Mouse (Mus musculus) embryonic facial prominence, embryonic 13.5 days (tissue): ENCODE data around the gene Kcnj8. TPM values are rescaled to one million over a fixed set of nuclear protein-coding genes. Genes with fewer than 3 reads are reported as not detected.

ENCODE experiments used
- ATAC-seq: fragments of 200-750 bp; cut with Nextera tagmentation; 2 replicates; pipeline ENCODE4 v1.8.0; 2017; ENCODE audit warnings: low read depth; ENCODE audit not compliant: insufficient number of reproducible peaks, insufficient read depth, low FRiP score, low TSS enrichment
- H3K27ac ChIP-seq: fragments of 300-500 bp; sonication (generic); 2 replicates; pipeline ENCODE4 v1.5.1; 2015; ENCODE audit warnings: moderate library complexity, mild to moderate bottlenecking, inconsistent platforms
- H3K27me3 ChIP-seq: fragments of 300-500 bp; sonication (generic); 2 replicates; pipeline ENCODE4 v1.6.1; 2015; ENCODE audit warnings: mild to moderate bottlenecking, inconsistent platforms
- H3K36me3 ChIP-seq: fragments of 300-500 bp; sonication (generic); 2 replicates; pipeline ENCODE4 v1.6.1; 2015; ENCODE audit warnings: mild to moderate bottlenecking, inconsistent platforms
- H3K4me1 ChIP-seq: fragments of 300-500 bp; sonication (generic); 2 replicates; pipeline ENCODE4 v1.6.1; 2015; ENCODE audit warnings: inconsistent platforms
- H3K4me2 ChIP-seq: fragments of 300-500 bp; sonication (generic); 2 replicates; pipeline ENCODE4 v1.6.1; 2015; ENCODE audit warnings: moderate library complexity, mild to moderate bottlenecking, inconsistent platforms
- H3K4me3 ChIP-seq: fragments of 300-500 bp; sonication (generic); 2 replicates; pipeline ENCODE4 v1.5.1; 2015; ENCODE audit warnings: mild to moderate bottlenecking, inconsistent platforms
- H3K9ac ChIP-seq: fragments of 300-500 bp; sonication (generic); 2 replicates; pipeline ENCODE4 v1.6.1; 2015; ENCODE audit warnings: mild to moderate bottlenecking, inconsistent platforms
- H3K9me3 ChIP-seq: fragments of 300-500 bp; sonication (generic); 2 replicates; pipeline ENCODE4 v1.6.1; 2016; ENCODE audit warnings: inconsistent platforms
- WGBS: fragments of 180-500 bp; shearing (Covaris S2); methylation state at CpG from one replicate; pipeline ENCODE4 v1.1.7; 2015; ENCODE audit warnings: mixed read lengths; 5-methylcytosine and 5-hydroxymethylcytosine counted together
- polyA plus RNA-seq: library from polyadenylated mRNA; unstranded; fragments of >200 nt; fragmentation: Nextera tagmentation; extraction: Ambion mirVana; gene quantifications from 2 replicates; pipeline ENCODE4 v1.2.1, GENCODE M21; 2015

The Kcnj8 gene
- polyA plus RNA-seq = 3.9 and 6.7 TPM in 2 replicates

DNA sequence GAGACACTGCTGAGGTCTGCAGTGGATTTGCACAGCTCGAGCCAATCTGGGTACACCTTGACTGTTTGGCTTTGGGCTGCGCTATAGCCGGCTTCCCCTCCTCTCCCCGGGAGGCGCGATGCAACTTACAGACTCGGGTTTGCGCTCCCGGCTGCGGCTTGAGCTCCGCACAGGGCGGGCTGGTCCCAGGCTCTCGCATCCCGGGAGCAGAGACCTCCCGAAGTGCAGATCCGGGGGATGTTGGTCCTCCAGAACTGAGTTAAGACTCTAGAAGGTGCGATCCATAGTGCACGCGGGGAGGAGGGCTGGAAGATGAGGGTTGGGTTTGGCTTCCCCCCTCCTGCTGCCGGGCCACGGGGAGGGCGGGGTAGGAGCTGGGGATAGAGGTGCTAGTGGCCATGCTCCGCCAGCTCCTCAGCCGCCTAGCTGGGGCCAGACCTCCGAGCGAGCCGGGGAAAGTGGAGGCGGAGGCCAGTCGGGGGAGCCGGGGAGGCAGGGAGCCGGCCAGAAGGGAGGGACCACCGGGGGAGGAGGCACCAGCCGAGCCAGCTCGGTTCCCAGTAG lies at the start of gene Kcnj8:
Kcnj8 (minus strand) TSS at position 560 of the 564 bp plus-strand sequence.
- H3K9ac ChIP-seq = peak within 1 kb of the TSS; percentile 69
- peak within 1 kb of the TSS; percentile 51 for H3K4me3 ChIP-seq
- H3K27ac ChIP-seq = no peak within 1 kb of the TSS
- peak; percentile 84 for ATAC-seq
- H3K4me2 ChIP-seq = peak within 1 kb of the TSS; percentile 92
- 0 out of 2 replicates have a peak, but pooled peaks cover under 1% of the 10 kb centered on the region for H3K9me3 ChIP-seq
- H3K36me3 ChIP-seq = no peaks in the 10 kb centered on the region
- peaks cover 15% of the 10 kb centered on the region for H3K4me1 ChIP-seq
- under 1% methylated on average over 34 of the region's 34 CpGs for WGBS
- peaks cover 65% of the 10 kb centered on the region for H3K27me3 ChIP-seq

DNA sequence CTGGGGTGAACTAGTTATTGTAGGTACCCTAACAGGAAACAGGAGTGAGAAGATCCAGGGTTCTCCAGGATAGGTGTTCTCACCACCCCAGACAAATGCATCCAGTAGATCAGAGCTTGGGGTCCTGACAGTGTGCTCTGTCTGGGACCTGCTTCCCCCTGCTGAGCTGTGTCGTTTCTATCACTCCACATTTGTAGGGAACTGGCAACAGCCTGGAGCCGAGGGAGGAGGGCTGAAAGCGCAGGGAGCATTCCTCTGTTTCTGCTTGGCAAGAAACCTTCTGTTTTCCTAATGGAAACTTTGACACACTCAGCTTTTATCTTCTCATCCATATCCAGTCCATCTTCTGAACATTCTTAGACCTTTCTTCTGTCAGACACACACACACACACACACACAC lies 45.2 kb upstream of the Kcnj8 start:
- no peaks in the 10 kb centered on the region for H3K4me1 ChIP-seq
- H3K9ac ChIP-seq = no peak overlapping the region
- no peak overlapping the region for H3K4me2 ChIP-seq
- H3K36me3 ChIP-seq = no peaks in the 10 kb centered on the region
- ATAC-seq = no peak
- H3K9me3 ChIP-seq = no peaks in the 10 kb centered on the region
- no peak overlapping the region for H3K27ac ChIP-seq
- 31% methylated on average over 3 of the region's 3 CpGs for WGBS
- no peak overlapping the region for H3K4me3 ChIP-seq
- no peaks in the 10 kb centered on the region for H3K27me3 ChIP-seq

DNA sequence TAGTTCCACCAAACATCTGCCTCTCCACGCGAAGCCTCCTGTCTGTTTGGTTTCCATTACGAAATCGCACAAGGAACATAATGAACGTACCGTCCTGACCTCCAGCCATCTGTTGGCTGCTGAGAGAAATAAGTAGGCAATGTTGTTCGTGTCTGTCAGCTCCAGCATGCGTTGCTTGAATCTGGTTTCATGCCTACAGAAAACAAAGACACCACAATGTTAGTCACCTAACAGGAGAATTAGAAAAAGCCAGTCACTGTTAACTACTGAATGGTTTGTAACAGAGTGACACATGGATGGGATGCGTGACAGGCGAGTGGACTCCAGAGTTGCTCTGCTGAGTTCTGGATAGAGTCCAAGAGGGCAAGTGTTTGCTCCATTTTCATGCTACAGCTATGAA lies 42.9 kb upstream of the Kcnj8 start:
- H3K27ac ChIP-seq = no peak overlapping the region
- H3K9ac ChIP-seq = no peak overlapping the region
- no peaks in the 10 kb centered on the region for H3K36me3 ChIP-seq
- no peak overlapping the region for H3K4me3 ChIP-seq
- H3K27me3 ChIP-seq = no peaks in the 10 kb centered on the region
- no peak for ATAC-seq
- peaks cover 13% of the 10 kb centered on the region; the same call in 1 of the 2 replicates for H3K4me1 ChIP-seq
- WGBS = 73% methylated on average over 10 of the region's 10 CpGs
- H3K9me3 ChIP-seq = no peaks in the 10 kb centered on the region
- no peak overlapping the region for H3K4me2 ChIP-seq

DNA sequence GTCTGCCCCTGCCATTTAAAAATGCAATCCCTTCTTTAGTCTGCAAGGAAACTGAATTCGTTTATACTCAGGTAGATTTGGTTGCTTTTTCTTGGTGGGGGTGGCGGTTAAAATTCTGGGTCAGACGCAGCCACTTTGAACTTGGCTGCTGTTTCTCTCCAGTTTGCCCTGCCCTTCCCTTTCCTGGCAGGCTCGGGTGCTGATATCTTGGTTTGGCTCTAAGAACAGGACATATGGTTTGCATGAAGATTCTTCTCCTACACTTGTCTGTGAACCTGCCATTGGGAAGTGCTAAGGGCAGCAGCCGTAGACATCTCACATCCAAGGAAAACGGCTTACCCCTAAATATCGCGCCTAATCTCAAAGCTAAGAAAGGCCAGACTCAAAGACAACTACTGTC lies 41.0 kb upstream of the Kcnj8 start:
- no peaks in the 10 kb centered on the region for H3K36me3 ChIP-seq
- peaks cover 13% of the 10 kb centered on the region; the same call in 1 of the 2 replicates for H3K4me1 ChIP-seq
- H3K9me3 ChIP-seq = no peaks in the 10 kb centered on the region
- H3K9ac ChIP-seq = no peak overlapping the region
- no peak overlapping the region for H3K4me2 ChIP-seq
- ATAC-seq = no peak
- H3K4me3 ChIP-seq = no peak overlapping the region
- 80% methylated on average over 8 of the region's 8 CpGs for WGBS
- H3K27ac ChIP-seq = no peak overlapping the region
- H3K27me3 ChIP-seq = no peaks in the 10 kb centered on the region

DNA sequence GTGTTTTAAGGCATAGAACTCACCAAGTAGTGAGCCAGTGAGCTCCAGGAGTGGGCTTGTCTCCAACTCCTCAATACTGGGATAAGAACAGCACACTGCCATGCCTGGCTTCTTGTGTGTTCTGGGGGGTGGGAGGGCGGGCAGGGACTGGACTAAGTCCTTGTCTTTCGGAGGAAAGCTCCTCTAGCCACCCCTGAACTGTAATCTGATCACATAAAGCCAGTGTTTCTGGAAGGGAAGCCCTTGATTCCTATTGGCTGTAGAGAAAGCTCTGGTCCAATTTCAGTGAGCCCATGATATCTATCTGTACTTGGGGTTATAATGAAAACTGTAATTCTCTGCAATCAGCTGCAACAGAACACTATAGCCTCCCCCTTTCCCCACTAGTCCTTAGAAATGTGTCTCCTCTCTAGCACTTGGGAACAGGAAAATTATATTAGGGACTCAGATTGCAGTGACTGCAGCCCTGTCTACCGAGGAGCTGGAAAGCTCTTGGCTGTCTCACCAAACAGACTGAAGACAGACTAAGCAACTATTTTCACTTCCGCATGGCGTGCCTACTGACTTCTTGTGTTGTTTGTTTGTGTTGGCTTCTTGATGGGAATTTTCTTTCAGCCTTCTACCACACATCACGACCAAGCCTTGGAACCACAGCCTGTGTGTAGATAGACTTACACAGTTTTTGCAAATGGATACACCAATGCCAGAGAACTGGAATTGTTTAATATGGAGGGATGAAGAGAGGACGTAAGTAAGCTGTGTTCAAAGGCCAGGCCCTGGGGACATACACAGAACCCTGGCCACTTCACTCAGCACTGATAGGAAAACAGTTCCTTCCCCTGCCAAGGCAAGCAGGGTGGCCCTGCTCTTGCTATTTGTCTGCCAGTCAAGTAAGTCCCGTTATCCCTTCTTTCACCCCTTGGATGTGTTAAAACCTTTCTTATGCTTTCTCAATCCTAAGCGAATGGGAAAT lies 38.3 kb upstream of the Kcnj8 start:
- H3K4me2 ChIP-seq = no peak overlapping the region
- 39% methylated on average over 9 of the region's 9 CpGs for WGBS
- H3K27ac ChIP-seq = peak overlapping the region; percentile 62; the same call in 1 of the 2 replicates
- ATAC-seq = 0 out of 2 replicates have a peak, but pooled peaks have one; percentile 59
- H3K4me3 ChIP-seq = no peak overlapping the region
- peaks cover 13% of the 10 kb centered on the region; the same call in 1 of the 2 replicates for H3K4me1 ChIP-seq
- no peak overlapping the region for H3K9ac ChIP-seq
- no peaks in the 10 kb centered on the region for H3K27me3 ChIP-seq
- no peaks in the 10 kb centered on the region for H3K36me3 ChIP-seq
- H3K9me3 ChIP-seq = no peaks in the 10 kb centered on the region

DNA sequence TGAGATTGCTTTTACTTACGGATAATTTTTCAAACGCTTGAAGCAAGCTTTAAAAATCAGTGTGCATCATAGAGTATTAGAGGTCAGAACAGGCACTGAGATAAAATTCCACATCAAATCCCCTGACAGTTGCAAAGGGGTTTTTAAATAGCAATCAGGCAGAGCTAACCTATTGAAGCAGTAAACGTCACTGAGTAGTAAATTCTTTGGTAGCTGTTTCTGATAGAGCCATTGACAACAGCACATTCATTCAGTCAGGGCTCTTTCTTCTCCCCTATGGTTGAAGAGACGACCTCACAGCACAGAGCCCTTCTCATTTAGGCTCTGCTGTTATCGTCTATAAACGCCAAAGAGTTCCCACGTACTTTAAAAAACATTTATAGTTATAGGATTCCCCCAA lies 35.7 kb upstream of the Kcnj8 start:
- no peak for ATAC-seq
- no peaks in the 10 kb centered on the region for H3K9me3 ChIP-seq
- 62% methylated on average over 7 of the region's 7 CpGs for WGBS
- no peak overlapping the region for H3K4me3 ChIP-seq
- no peaks in the 10 kb centered on the region for H3K36me3 ChIP-seq
- no peak overlapping the region for H3K4me2 ChIP-seq
- H3K27me3 ChIP-seq = no peaks in the 10 kb centered on the region
- no peak overlapping the region for H3K27ac ChIP-seq
- H3K9ac ChIP-seq = no peak overlapping the region
- H3K4me1 ChIP-seq = peaks cover 13% of the 10 kb centered on the region; the same call in 1 of the 2 replicates

DNA sequence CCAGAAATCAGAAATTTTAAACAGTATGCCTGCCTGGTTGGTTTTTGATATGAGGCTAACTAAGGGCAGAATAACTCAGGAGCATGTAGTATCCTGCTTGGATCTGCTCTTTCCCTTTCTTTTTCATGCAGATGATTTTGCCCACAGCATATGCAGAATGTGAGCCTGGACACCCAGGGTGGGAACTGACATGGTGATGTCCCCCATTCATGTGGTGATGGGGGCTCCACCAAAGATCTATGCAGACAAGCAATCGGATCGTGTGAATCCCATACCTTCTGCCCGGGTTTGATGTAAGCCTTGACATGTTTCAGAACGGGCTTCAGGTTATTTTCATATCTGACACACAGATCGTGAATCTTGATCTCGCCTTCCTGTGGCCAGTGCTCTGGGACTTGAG lies 31.4 kb upstream of the Kcnj8 start:
- H3K27ac ChIP-seq = no peak overlapping the region
- H3K36me3 ChIP-seq = no peaks in the 10 kb centered on the region
- no peaks in the 10 kb centered on the region for H3K27me3 ChIP-seq
- no peak for ATAC-seq
- WGBS = 60% methylated on average over 6 of the region's 6 CpGs
- no peaks in the 10 kb centered on the region for H3K4me1 ChIP-seq
- no peak overlapping the region for H3K9ac ChIP-seq
- no peak overlapping the region for H3K4me3 ChIP-seq
- no peak overlapping the region for H3K4me2 ChIP-seq
- H3K9me3 ChIP-seq = no peaks in the 10 kb centered on the region

DNA sequence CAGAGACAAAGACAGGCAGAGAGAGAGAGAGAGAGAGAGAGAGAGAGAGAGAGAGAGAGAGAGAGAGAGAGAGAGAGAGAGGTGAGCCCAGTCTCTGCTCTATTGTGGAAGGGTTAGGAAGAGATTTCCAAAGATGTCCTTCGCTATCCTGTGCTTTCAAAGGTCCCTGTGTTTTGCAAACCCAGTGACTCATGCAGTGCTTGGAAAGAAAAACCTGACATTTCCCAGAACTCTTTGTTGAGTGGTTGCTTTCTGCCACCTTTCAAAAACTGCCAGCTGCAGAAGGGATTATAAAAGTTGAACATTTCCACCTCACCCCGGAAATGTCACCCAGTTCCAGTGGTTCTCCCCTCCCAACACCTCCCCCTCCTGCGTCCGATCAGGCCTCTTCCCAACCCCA lies 7.4 kb upstream of the Kcnj8 start:
- no peak overlapping the region for H3K27ac ChIP-seq
- H3K36me3 ChIP-seq = no peaks in the 10 kb centered on the region
- no peak overlapping the region for H3K9ac ChIP-seq
- 79% methylated on average over 4 of the region's 4 CpGs for WGBS
- H3K4me2 ChIP-seq = no peak overlapping the region
- H3K27me3 ChIP-seq = peaks cover 2% of the 10 kb centered on the region; the same call in 1 of the 2 replicates
- H3K4me3 ChIP-seq = no peak overlapping the region
- no peaks in the 10 kb centered on the region for H3K4me1 ChIP-seq
- ATAC-seq = no peak
- no peaks in the 10 kb centered on the region for H3K9me3 ChIP-seq

DNA sequence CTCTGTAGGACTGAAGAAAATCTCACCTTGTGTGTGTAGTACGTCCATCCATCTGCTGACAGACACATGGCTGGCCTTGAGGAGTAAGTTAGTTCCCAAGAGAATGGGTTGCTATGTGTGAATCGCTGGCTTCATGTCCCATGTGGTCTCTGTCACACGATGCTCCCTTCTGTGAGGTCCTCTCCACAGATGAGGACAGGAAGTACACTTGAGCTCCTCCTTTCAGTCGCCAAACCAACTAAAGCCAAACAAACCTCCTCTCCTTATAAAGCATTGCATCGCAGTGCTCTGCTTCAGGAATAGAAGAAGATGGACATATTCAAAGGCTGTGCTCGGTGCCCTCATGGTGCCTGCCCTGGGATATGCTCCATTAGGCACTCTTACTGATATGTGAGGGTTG lies 6.4 kb upstream of the Kcnj8 start:
- H3K4me3 ChIP-seq = no peak overlapping the region
- peaks cover 10% of the 10 kb centered on the region for H3K27me3 ChIP-seq
- ATAC-seq = no peak
- H3K27ac ChIP-seq = no peak overlapping the region
- no peak overlapping the region for H3K9ac ChIP-seq
- H3K9me3 ChIP-seq = no peaks in the 10 kb centered on the region
- no peaks in the 10 kb centered on the region for H3K36me3 ChIP-seq
- H3K4me2 ChIP-seq = no peak overlapping the region
- WGBS = 83% methylated on average over 6 of the region's 6 CpGs
- no peaks in the 10 kb centered on the region for H3K4me1 ChIP-seq

DNA sequence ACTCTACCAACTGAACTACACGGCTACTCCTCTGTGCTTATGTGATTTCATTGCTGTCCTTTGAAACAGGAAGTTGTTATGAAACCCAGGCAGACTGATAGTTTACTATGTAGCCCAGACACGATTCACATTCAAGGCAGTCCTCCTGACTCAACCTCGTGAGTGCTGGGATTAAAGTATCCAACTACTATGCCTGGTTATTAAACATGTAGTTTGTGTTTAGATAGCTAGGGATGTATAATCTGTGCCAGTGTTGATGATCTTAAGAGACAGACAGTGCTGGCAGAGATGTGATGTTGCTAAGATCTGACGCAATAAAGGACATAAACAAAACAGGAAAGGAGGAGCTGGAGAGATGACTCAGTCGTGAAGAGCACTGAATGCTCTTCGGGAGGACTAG lies 1.5 kb upstream of the Kcnj8 start:
- Histone ChIP-seq H3K4me3 (no peak overlapping the region), H3K4me2 (no peak overlapping the region), H3K9me3 (no peaks in the 10 kb centered on the region), H3K4me1 (peaks cover 15% of the 10 kb centered on the region), H3K9ac (no peak overlapping the region), H3K27me3 (peaks cover 56% of the 10 kb centered on the region), H3K27ac (no peak overlapping the region), H3K36me3 (no peaks in the 10 kb centered on the region)
- 49% methylated on average over 6 of the region's 6 CpGs for WGBS
- ATAC-seq = no peak

DNA sequence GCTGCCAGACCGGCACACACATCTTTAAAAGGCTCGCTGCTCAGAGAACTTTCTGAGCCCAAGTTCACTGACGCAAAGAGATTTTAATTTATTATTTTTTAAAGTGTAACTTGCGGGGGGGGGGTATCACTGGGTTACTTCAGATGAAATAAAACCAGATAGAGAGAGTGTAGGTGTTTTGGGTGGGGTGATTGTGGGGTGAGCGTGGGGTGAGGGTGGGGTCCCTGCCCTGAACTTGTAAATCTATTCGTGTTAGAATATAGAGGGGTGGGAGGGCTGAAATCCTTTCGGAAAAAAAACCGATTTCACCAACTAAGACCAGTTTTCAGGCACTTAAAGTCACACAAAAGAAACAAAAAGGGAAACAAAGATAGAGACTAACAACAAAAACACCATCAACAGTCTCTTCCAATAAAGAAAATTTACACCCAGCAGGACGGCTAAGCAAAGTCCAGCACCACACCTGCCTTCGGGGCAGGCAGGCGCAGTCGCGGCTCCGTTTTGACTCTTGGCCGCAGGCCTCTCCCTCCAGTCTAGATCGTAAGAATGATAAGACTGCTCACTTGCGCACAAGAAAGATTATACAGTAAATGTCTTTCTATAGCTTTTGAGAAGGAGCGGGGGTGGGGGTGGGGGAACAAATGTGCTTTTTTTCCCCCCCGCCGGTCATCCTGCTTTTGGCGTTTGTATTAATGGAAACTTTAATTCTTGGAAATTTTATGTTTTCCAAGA lies 381 bp upstream of the Kcnj8 start:
- H3K4me3 ChIP-seq = peak overlapping the region; percentile 51
- peak overlapping the region; percentile 92 for H3K4me2 ChIP-seq
- no peaks in the 10 kb centered on the region for H3K36me3 ChIP-seq
- no peaks in the 10 kb centered on the region for H3K9me3 ChIP-seq
- H3K27me3 ChIP-seq = peaks cover 62% of the 10 kb centered on the region
- H3K9ac ChIP-seq = peak overlapping the region; percentile 69
- ATAC-seq = no peak
- 2% methylated on average over 21 of the region's 21 CpGs for WGBS
- H3K27ac ChIP-seq = no peak overlapping the region
- H3K4me1 ChIP-seq = peaks cover 15% of the 10 kb centered on the region
